Mouse (Mus musculus) adrenal gland, adult 8-10 months (tissue): ENCODE data around the gene Tldc1. TPM values are rescaled to one million over a fixed set of nuclear protein-coding genes. Genes with fewer than 3 reads are reported as not detected.

Experiments used
- DNase-seq: peaks from one replicate; pipeline ENCODE4 v3.0.0; 2022
- total RNA-seq, 4 experiments: library from RNA; stranded (reverse); gene quantifications; 2 replicates each; pipeline ENCODE4 v1.2.4; 2022

The Tldc1 gene
- total RNA-seq, 4 experiments from 2014 or later, result 16.1 to 18.1 (median 17.1) TPM

DNA sequence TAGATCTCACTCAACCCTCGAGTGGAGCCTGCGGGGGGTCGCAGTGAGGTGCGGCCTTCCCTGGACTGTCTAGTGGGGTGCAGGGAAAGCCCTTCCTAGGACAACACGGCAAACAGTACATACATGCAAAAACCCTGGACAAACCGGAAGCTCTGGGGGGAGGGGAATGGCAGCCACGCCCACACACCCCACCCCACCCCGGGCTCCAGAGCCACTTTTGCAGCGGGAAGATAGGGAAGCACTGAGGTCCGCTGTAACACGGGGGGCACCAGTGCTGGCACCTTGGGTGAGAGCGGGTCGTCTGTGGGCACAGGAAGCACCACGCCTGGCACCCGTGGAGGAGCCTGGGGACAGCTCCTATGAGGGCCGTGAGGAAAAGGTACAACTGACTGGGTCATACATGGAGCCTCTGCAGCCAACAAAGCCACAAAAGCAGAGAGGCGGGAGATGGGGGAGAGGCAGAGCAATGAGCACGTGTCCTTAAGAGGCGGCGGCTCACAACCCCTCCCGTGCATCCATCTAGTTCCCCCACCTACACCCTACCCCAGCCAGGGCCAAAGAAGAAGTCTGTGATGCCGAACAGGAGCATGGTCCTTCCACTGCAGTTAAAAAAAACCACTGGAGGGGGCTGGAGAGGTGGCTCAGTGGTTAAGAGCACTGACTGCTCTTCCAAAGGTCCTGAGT, 12.3 kb downstream of the Tldc1 start:
- no peak for DNase-seq

DNA sequence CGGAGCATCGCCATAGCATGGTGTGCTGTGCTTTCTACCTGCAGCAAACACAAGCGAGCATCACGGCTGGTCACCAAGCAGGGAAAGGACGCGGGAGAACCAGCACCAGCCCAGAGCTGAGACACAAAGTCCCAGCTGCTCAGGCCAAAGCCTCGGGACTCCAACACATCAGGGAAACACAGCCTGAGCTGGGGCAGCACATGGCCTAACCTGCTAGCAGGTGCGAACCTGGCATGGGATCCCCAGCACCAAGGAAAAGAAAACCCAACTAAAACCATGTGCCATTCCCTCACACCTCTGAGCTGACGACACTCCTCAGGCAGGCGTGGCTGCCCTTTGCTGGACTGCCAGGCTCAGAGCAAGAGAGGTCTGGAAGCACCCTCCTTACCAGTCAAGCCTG, 12.9 kb downstream of the Tldc1 start:
- DNase-seq, result no peak

- DNase-seq, result no peak
These were observed 15.7 kb downstream of the Tldc1 start for GRCm38 (mm10) chr8:119762226-119763220.

GRCm38 (mm10) chr8:119761692-119762091, 16.5 kb downstream of the Tldc1 start:
- no peak for DNase-seq

DNA sequence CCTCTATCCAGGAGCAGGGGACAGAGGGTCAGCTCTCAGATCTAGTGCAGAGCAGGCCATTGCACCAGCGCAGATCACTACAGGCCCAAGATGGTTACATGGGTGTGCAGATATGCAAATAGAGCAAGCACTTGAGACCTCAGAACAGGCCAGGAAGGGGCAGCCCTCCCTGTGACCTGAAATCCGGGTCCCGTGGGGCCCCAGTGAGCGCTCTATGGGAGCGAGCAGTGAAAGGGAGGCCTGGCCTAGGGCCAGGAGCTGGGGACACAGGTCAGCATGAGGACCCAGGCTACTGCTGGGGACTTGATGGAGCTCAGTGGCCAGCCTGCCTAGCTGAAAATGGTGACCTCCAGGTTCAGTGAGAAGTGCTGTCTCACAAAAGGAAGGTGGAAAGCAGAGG, 21.7 kb downstream of the Tldc1 start:
- no peak for DNase-seq

- no peak for DNase-seq
These were observed 22.1 kb downstream of the Tldc1 start for GRCm38 (mm10) chr8:119756147-119756461.

GRCm38 (mm10) chr8:119755238-119756146, 22.7 kb downstream of the Tldc1 start:
- no peak for DNase-seq

- DNase-seq, result no peak
These were observed 33.6 kb downstream of the Tldc1 start for GRCm38 (mm10) chr8:119744604-119745003.

GRCm38 (mm10) chr8:119743291-119744026, 34.8 kb downstream of the Tldc1 start:
- DNase-seq, result no peak

DNA sequence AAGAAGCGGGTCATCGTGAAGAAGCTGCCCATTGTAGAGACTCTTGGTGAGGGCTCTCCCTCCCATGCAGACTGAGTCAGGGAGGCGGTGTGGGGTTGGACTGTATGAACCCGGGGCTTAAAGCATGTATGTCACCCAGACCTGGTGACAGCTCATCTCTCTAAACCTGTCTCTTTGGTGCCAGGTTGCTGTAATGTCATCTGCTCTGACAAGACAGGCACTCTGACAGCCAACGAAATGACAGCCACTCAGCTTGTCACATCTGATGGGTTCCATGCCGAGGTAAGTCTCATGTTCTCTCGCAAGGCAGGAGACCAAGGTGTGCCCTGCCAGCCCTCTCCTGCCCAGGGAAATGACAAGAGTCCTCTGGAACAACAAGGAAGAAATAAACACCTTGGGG, 35.8 kb downstream of the Tldc1 start:
- DNase-seq, result no peak

DNA sequence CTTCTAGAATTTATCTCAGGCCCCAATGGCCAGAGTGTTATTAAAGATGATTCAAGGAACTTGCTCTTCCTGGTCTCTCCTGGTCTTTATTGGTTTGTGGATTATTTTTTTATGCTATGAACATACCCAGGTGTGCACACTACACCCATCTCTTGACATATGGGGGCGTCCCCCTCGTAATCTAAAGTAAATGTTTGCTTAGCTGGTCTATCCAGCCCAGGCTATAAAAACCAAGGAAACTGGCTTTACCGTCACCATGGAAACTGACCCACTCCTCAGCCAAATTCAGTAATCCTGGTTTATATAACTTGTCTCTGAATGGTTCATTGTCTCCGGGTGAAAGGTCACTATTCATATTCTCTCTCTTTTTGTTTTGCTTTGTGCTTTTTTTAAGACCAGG, 37.6 kb downstream of the Tldc1 start:
- DNase-seq, result no peak

GRCm38 (mm10) chr8:119738129-119738907, 39.9 kb downstream of the Tldc1 start:
- DNase-seq, result no peak

DNA sequence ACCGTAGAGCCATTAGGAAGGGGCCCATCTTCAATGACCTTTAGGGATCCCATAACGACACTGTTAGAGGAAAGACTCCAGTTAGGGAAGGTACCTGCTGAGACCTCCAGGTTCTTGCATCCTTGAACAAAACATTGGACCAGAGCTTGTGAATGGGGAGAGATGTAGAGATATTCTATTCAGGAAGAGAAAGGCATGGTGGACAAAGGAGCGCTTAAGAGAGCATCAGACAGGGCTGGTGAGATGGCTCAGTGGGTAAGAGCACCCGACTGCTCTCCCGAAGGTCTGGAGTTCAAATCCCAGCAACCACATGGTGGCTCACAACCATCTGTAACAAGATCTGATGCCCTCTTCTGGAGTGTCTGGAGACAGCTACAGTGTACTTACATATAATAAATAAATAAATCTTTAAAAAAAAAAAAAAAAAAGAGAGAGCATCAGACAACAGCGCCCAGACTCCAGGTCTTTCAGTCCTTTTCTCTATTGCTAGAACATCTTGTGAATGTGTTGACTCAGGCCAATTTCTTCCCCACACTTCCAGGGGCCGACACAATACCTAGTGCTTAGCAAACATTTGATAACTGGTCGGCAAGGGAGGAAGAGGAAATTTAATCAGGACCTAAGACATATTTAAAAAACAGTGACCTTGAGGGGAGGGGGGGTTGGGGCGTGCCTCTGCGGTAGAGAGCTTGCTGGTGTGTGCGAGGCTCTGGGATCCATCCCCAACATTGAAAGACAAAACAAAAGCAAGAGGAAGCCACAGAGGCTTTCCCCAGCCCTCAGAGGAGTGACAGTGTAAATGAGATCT, 40.9 kb downstream of the Tldc1 start:
- DNase-seq, result no peak

- no peak for DNase-seq
These were observed 41.8 kb downstream of the Tldc1 start for GRCm38 (mm10) chr8:119736348-119736917.

GRCm38 (mm10) chr8:119732072-119732471, 46.1 kb downstream of the Tldc1 start:
- DNase-seq, result no peak

- peak; percentile 30 for DNase-seq
These were observed 49.8 kb downstream of the Tldc1 start for GRCm38 (mm10) chr8:119728351-119728895.

- no peak for DNase-seq
These were observed 51.1 kb downstream of the Tldc1 start for GRCm38 (mm10) chr8:119727093-119727492.

DNA sequence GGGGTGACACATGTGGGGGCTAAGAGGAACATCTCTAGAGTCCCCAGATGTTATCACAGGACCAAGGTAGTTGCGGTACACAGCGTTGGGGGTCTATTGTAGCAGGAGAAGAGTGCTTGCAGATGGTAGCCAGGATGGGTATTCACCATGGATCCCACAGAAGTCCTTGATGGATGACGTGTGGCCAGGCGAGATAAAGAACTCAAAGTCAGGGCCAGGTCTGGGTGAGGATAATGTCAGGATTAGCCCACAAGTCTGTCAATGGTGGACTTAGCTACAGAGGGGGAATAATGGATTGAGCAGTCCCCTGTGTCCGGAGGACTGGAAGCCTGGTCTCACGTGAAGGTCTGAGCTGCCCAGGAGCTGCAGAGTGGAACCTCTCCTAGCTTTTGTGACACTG, 53.6 kb downstream of the Tldc1 start:
- DNase-seq, result no peak

DNA sequence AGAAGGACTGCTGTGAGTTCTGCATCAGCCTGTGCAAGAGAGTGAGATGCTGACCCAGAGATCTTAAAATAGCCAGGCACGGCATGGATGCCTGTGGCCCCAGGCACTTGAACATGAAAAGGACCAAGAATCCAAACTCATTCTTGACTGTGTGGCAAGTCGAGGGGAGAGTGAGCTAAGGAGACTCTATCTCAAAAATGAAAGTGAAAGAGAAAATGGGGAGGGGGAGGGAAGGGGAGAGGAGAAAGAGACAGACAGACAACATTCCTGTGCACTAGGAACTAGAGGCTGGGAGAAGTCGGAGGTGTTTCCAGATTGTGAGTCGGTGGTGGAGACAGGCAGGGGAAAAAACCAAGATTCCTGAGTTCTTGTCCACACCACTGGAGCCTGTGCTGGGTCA, 54.5 kb downstream of the Tldc1 start:
- DNase-seq, result no peak

DNA sequence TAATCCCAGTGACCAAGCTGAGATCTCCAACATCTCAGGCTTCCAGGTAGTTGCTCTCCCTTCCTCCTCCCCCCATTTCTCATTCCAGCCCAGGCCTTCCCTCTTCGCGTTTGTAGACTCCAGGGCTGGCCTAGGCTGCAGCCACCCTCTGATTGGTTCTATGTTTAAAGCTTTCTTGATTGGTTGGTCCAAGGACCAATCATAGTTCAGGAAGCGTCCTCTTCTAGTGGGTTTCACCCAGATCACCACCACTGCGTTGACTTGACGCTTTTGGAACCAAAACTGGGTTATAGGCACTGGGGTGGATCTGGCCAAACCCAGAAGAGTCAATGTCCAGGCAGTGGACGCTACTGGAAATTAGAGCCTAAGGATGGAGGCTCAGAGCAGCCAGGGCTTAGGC, 55.9 kb downstream of the Tldc1 start:
- DNase-seq, result no peak
